Mouse (Mus musculus) heart, adult 10 weeks (tissue): Measurements from ENCODE around the gene Coq10a. TPM values are rescaled to one million over a fixed set of nuclear protein-coding genes. Genes with fewer than 3 reads are reported as not detected.

ENCODE experiments used
- polyA plus RNA-seq: library from polyadenylated mRNA; stranded (reverse); fragments of 350-450 nt; fragmentation: Illumina TruSeq; extraction: RNeasy Lipid Tissue Mini Kit (QIAGEN cat#74804); gene quantifications from one replicate; pipeline ENCODE4 v1.2.3, GENCODE M21; 2014; ENCODE audit warnings: low read depth, low replicate concordance

Coq10a gene
- 389 TPM for polyA plus RNA-seq

GRCm38 (mm10) chr10:128368402-128369217 lies at the start of gene Coq10a:
TSS of gene Coq10a (minus strand) at chr10:128368997.

GRCm38 (mm10) chr10:128411211-128412054 lies 42.6 kb upstream of the Coq10a start, which contains the start of the genes Nabp2 and Rnf41:
TSS of gene Nabp2 (minus strand) at chr10:128411492.
TSS of gene Rnf41 (plus strand) at chr10:128411657.

GRCm38 (mm10) chr10:128401056-128401455 lies 32.3 kb upstream of the Coq10a start, which contains the start of gene Slc39a5:
TSS of gene Slc39a5 (minus strand) at chr10:128401229.

GRCm38 (mm10) chr10:128376455-128377211 lies 7.8 kb upstream of the Coq10a start, which contains the start of gene Ankrd52:
TSS of gene Ankrd52 (plus strand) at chr10:128377115.

GRCm38 (mm10) chr10:128337306-128338181 lies 31.3 kb downstream of the Coq10a start, which contains the start of gene Cs:
TSS of gene Cs (plus strand) at chr10:128337734.

GRCm38 (mm10) chr10:128322141-128323108 lies 46.4 kb downstream of the Coq10a start, which contains the start of gene Cnpy2:
TSS of gene Cnpy2 (plus strand) at chr10:128322459.

Other genes starting within 250 kb of the Coq10a start
- 72.7 TPM for gene Rbms2, start 188.7 kb downstream of the Coq10a start, polyA plus RNA-seq
- gene Gls2, start 174.5 kb downstream of the Coq10a start, polyA plus RNA-seq, result 1.4 TPM
- gene Spryd4, start 157.2 kb downstream of the Coq10a start, polyA plus RNA-seq, result 36.7 TPM
- not detected for gene Mip, start 143.2 kb downstream of the Coq10a start, polyA plus RNA-seq
- 14.8 TPM for gene Timeless, start 136.9 kb downstream of the Coq10a start, polyA plus RNA-seq
- gene Apon, start 114.9 kb downstream of the Coq10a start, polyA plus RNA-seq, result not detected
- gene Apof, start 100.3 kb downstream of the Coq10a start, polyA plus RNA-seq, result 0.73 TPM
- 13.2 TPM for gene Stat2, start 98.4 kb downstream of the Coq10a start, polyA plus RNA-seq
- not detected for gene Il23a, start 70.2 kb downstream of the Coq10a start, polyA plus RNA-seq
- gene Pan2, start 65.7 kb downstream of the Coq10a start, polyA plus RNA-seq, result 14.4 TPM
- 64.0 TPM for gene Cnpy2, start 46.5 kb downstream of the Coq10a start, polyA plus RNA-seq
- gene Cs, start 31.3 kb downstream of the Coq10a start, polyA plus RNA-seq, result 1,135 TPM
- 30.7 TPM for gene Ankrd52, start 8.1 kb upstream of the Coq10a start, polyA plus RNA-seq
- gene Slc39a5, start 32.2 kb upstream of the Coq10a start, polyA plus RNA-seq, result not detected
- gene Nabp2, start 42.5 kb upstream of the Coq10a start, polyA plus RNA-seq, result 46.9 TPM
- 15.0 TPM for gene Rnf41, start 42.7 kb upstream of the Coq10a start, polyA plus RNA-seq
- 56.7 TPM for gene Smarcc2, start 90.3 kb upstream of the Coq10a start, polyA plus RNA-seq
- 525 TPM for gene Myl6, start 125.1 kb upstream of the Coq10a start, polyA plus RNA-seq
- 3.0 TPM for gene Myl6b, start 129.7 kb upstream of the Coq10a start, polyA plus RNA-seq
- 20.8 TPM for gene Esyt1, start 156.9 kb upstream of the Coq10a start, polyA plus RNA-seq
- gene Zc3h10, start 178.8 kb upstream of the Coq10a start, polyA plus RNA-seq, result 7.1 TPM
- 918 TPM for gene Rpl41, start 180.3 kb upstream of the Coq10a start, polyA plus RNA-seq
- gene Pa2g4, start 197.0 kb upstream of the Coq10a start, polyA plus RNA-seq, result 56.0 TPM
- 7.1 TPM for gene Erbb3, start 220.7 kb upstream of the Coq10a start, polyA plus RNA-seq